Mouse (Mus musculus): ENCODE measurements around the gene Gpkow. TPM values are rescaled to one million over a fixed set of nuclear protein-coding genes. Genes with fewer than 3 reads are reported as not detected.
A peak's percentile ranks its signal among the peaks of the same experiment; 100 is the strongest.
"Not testable (repeated sequence)": the region's sequence is repeated elsewhere in the genome, so short reads cannot be mapped to it uniquely, and the experiment has no call there.

The Gpkow gene
- polyA plus RNA-seq, 1 experiment from 2014 or later, result 18.5 TPM

DNA sequence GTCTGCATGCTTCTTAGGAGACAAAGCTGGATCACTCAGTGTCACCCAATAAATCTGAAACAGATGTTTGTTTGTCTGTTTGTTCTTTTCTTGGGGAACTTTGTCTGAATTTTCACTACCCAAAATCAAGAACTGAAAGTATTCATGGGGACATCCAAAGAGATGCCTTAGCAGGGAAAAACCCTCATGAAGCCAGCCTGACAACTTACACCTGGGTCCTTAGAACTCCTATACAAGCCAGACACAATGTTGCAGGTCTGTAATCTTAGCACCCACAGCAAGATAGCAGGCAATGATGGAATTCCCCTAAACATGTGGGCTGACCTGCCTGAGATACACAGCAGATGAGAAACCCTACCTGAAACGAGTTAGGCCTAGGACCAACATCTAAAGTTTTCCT is 48.0 kb downstream of the Gpkow start:
- no peak for ATAC-seq (ENCODE audit: low FRiP score, low TSS enrichment)
- TF ChIP-seq CTCF (IDR thresholded peaks at IDR 0.05; ENCODE audit: low read depth), result no peak
- TF ChIP-seq EP300 (optimal IDR thresholded peaks at IDR 0.05), result no peak
- 53% methylated on average over 1 of the region's 1 CpGs for WGBS
- no peak overlapping the region for H3K4me2 ChIP-seq (replicated peaks; ENCODE audit: low read depth)
- no peaks in the 10 kb centered on the region for H3K27me3 ChIP-seq (ENCODE audit: control insufficient read depth, insufficient read depth, low read length)
- H3K36me3 ChIP-seq (ENCODE audit: control insufficient read depth, insufficient read depth, low read length), result no peaks in the 10 kb centered on the region
- H3K4me3 ChIP-seq (ENCODE audit: low read depth, low read length), result no peak overlapping the region
- H3K9me3 ChIP-seq (ENCODE audit: control insufficient read depth, low read length), result no peaks in the 10 kb centered on the region
- no peak for DNase-seq (ENCODE audit: low spot score)
- no peak overlapping the region for H3K9ac ChIP-seq (ENCODE audit: low read length)
- no peak overlapping the region for H3K27ac ChIP-seq (replicated peaks)
- H3K4me1 ChIP-seq (replicated peaks; ENCODE audit: control insufficient read depth, insufficient read depth), result no peaks in the 10 kb centered on the region

- H3K36me3 ChIP-seq (ENCODE audit: control insufficient read depth, insufficient read depth, low read length), result no peaks in the 10 kb centered on the region
- no peaks in the 10 kb centered on the region for H3K9me3 ChIP-seq (ENCODE audit: control insufficient read depth, low read length)
- ATAC-seq (ENCODE audit: low FRiP score, low TSS enrichment), result no peak
- WGBS, result 80% methylated on average over 8 of the region's 8 CpGs
- no peak overlapping the region for H3K9ac ChIP-seq (ENCODE audit: low read length)
- no peak overlapping the region for H3K4me3 ChIP-seq (ENCODE audit: low read depth, low read length)
- DNase-seq (ENCODE audit: low spot score), result no peak
- H3K4me1 ChIP-seq (replicated peaks; ENCODE audit: control insufficient read depth, insufficient read depth), result no peaks in the 10 kb centered on the region
- H3K27me3 ChIP-seq (ENCODE audit: control insufficient read depth, insufficient read depth, low read length), result no peaks in the 10 kb centered on the region
- H3K27ac ChIP-seq (replicated peaks), result no peak overlapping the region
- TF ChIP-seq CTCF (IDR thresholded peaks at IDR 0.05; ENCODE audit: low read depth) (no peak), EP300 (optimal IDR thresholded peaks at IDR 0.05) (no peak)
- no peak overlapping the region for H3K4me2 ChIP-seq (replicated peaks; ENCODE audit: low read depth)
These were observed 48.5 kb downstream of the Gpkow start for GRCm38 (mm10) chrX:7745429-7745828.

DNA sequence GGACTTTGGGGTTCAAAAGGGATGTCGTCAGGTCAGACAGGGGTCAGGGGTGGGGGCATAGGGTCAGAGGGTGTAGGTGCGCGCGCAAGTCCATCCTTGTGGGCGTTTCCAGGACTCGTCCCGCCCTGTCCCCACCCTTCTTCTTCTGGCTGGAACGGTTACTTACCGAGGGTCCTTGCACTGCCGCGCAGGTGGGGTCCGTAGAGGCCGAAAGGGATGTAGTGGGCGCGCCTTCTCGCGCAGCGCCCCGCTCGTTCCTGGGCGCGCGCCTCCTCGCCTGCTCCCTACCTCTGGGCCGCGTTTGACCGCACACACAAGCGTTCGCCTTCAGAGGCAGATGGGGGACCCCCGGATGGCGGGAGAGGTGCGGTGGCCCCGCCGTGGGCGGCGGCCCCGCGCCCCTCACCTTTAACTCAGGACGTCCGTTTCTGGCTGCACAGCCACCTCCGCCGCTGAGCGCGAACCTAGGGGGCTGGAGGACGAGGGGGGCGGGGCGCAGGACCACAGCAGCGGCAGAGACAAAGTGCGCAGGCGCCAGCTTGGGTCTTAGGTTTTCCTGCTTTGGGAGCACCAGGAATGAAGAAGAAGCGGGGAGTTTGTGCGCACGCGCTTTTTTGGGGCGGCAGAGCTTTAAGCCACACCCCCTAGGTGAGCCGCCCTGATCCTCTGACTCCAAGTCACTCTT is 53.6 kb downstream of the Gpkow start, which contains the start of gene Ccdc120:
Gene Ccdc120, minus strand, starts transcription at position 474 of the 685 bp plus-strand sequence.
- DNase-seq (ENCODE audit: low spot score) (peak; percentile 68), ATAC-seq (ENCODE audit: low FRiP score, low TSS enrichment) (peak; percentile 65)
- Histone ChIP-seq H3K36me3 (ENCODE audit: control insufficient read depth, insufficient read depth, low read length) (no peaks in the 10 kb centered on the region), H3K4me1 (replicated peaks; ENCODE audit: control insufficient read depth, insufficient read depth) (no peaks in the 10 kb centered on the region), H3K27ac (replicated peaks) (no peak within 1 kb of the TSS), H3K9me3 (ENCODE audit: control insufficient read depth, low read length) (no peaks in the 10 kb centered on the region), H3K9ac (ENCODE audit: low read length) (peak within 1 kb of the TSS; percentile 64), H3K4me3 (ENCODE audit: low read depth, low read length) (peak within 1 kb of the TSS; percentile 54), H3K4me2 (replicated peaks; ENCODE audit: low read depth) (peak within 1 kb of the TSS; percentile 62), H3K27me3 (ENCODE audit: control insufficient read depth, insufficient read depth, low read length) (no peaks in the 10 kb centered on the region)
- WGBS, result 10% methylated on average over 31 of the region's 56 CpGs
- TF ChIP-seq CTCF (IDR thresholded peaks at IDR 0.05; ENCODE audit: low read depth) (no peak), EP300 (optimal IDR thresholded peaks at IDR 0.05) (no peak)

DNA sequence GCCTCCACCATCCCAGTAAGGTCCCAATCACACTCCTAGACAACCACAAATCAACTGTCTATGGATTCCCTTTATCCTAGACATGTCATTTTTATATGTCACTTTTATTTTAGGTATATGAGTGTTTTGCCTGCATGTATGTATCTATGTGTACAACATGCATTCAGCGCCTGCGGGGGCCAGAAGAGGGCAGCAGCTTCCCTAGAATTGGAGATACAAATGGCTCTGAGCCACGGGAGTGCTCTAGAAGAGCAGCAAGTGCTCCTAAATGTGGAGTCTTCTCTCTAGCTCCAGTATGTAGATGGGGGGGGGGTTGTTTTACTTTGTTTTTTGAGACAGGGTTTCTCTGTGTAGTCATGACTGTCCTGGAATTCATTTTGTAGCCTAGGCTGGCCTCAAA is 56.7 kb downstream of the Gpkow start:
- not testable (repeated sequence) for H3K27ac ChIP-seq (replicated peaks); H3K27me3 ChIP-seq (ENCODE audit: control insufficient read depth, insufficient read depth, low read length); H3K9me3 ChIP-seq (ENCODE audit: control insufficient read depth, low read length); H3K4me1 ChIP-seq (replicated peaks; ENCODE audit: control insufficient read depth, insufficient read depth); H3K9ac ChIP-seq (ENCODE audit: low read length); H3K4me3 ChIP-seq (ENCODE audit: low read depth, low read length); H3K4me2 ChIP-seq (replicated peaks; ENCODE audit: low read depth); H3K36me3 ChIP-seq (ENCODE audit: control insufficient read depth, insufficient read depth, low read length)
- DNase-seq (ENCODE audit: low spot score) (peak; percentile 12), ATAC-seq (ENCODE audit: low FRiP score, low TSS enrichment) (0 out of 2 replicates have a peak, but pooled peaks have one; percentile 51)
- TF ChIP-seq CTCF (IDR thresholded peaks at IDR 0.05; ENCODE audit: low read depth), result peak; percentile 59
- whole genome bisulfite sequencing, result 13% methylated on average over 3 of the region's 3 CpGs

Other genes with a start within 250 kb of the Gpkow start
- gene Foxp3, start 123.5 kb upstream of the Gpkow start, polyA plus RNA-seq (2015; fragmentation: Nextera tagmentation; extraction: Ambion mirVana), result not detected in 2 replicates
- gene Ppp1r3f, start 122.8 kb upstream of the Gpkow start, polyA plus RNA-seq (2015; fragmentation: Nextera tagmentation; extraction: Ambion mirVana), result 0.79 and 1.0 TPM in 2 replicates
- gene Ccdc22, start 91.6 kb upstream of the Gpkow start, polyA plus RNA-seq (2015; fragmentation: Nextera tagmentation; extraction: Ambion mirVana), result 13.8 and 14.0 TPM in 2 replicates
- not detected in 2 replicates for gene Cacna1f, start 90.0 kb upstream of the Gpkow start, polyA plus RNA-seq (2015; fragmentation: Nextera tagmentation; extraction: Ambion mirVana)
- gene Syp, start 58.7 kb upstream of the Gpkow start, polyA plus RNA-seq (2015; fragmentation: Nextera tagmentation; extraction: Ambion mirVana), result 6.5 and 6.8 TPM in 2 replicates
- 8.5 and 9.7 TPM in 2 replicates for gene Prickle3, start 39.9 kb upstream of the Gpkow start, polyA plus RNA-seq (2015; fragmentation: Nextera tagmentation; extraction: Ambion mirVana)
- 262 and 271 TPM in 2 replicates for gene Plp2, start 25.7 kb upstream of the Gpkow start, polyA plus RNA-seq (2015; fragmentation: Nextera tagmentation; extraction: Ambion mirVana)
- 0.95 and 1.3 TPM in 2 replicates for gene Magix, start 15.9 kb upstream of the Gpkow start, polyA plus RNA-seq (2015; fragmentation: Nextera tagmentation; extraction: Ambion mirVana)
- gene Wdr45, start 17.2 kb downstream of the Gpkow start, polyA plus RNA-seq (2015; fragmentation: Nextera tagmentation; extraction: Ambion mirVana), result 30.3 and 33.6 TPM in 2 replicates
- not detected in 2 replicates for gene Gm45208, start 25.1 kb downstream of the Gpkow start, polyA plus RNA-seq (2015; fragmentation: Nextera tagmentation; extraction: Ambion mirVana)
- 23.8 and 26.0 TPM in 2 replicates for gene Praf2, start 31.3 kb downstream of the Gpkow start, polyA plus RNA-seq (2015; fragmentation: Nextera tagmentation; extraction: Ambion mirVana)
- 21.5 and 23.0 TPM in 2 replicates for gene Ccdc120, start 53.8 kb downstream of the Gpkow start, polyA plus RNA-seq (2015; fragmentation: Nextera tagmentation; extraction: Ambion mirVana)
- gene Tfe3, start 65.4 kb downstream of the Gpkow start, polyA plus RNA-seq (2015; fragmentation: Nextera tagmentation; extraction: Ambion mirVana), result 17.3 and 18.2 TPM in 2 replicates
- 20.0 and 20.9 TPM in 2 replicates for gene Gripap1, start 92.6 kb downstream of the Gpkow start, polyA plus RNA-seq (2015; fragmentation: Nextera tagmentation; extraction: Ambion mirVana)
- 0.42 and 0.92 TPM in 2 replicates for gene Kcnd1, start 125.2 kb downstream of the Gpkow start, polyA plus RNA-seq (2015; fragmentation: Nextera tagmentation; extraction: Ambion mirVana)
- 21.2 and 22.0 TPM in 2 replicates for gene Otud5, start 144.2 kb downstream of the Gpkow start, polyA plus RNA-seq (2015; fragmentation: Nextera tagmentation; extraction: Ambion mirVana)
- 4.8 and 5.0 TPM in 2 replicates for gene Pim2, start 181.1 kb downstream of the Gpkow start, polyA plus RNA-seq (2015; fragmentation: Nextera tagmentation; extraction: Ambion mirVana)
- gene Slc35a2, start 186.9 kb downstream of the Gpkow start, polyA plus RNA-seq (2015; fragmentation: Nextera tagmentation; extraction: Ambion mirVana), result 28.7 and 32.5 TPM in 2 replicates
- 60.6 and 62.2 TPM in 2 replicates for gene Pqbp1, start 202.1 kb downstream of the Gpkow start, polyA plus RNA-seq (2015; fragmentation: Nextera tagmentation; extraction: Ambion mirVana)
- 85.6 and 90.5 TPM in 2 replicates for gene Timm17b, start 202.2 kb downstream of the Gpkow start, polyA plus RNA-seq (2015; fragmentation: Nextera tagmentation; extraction: Ambion mirVana)
- gene Gm10491, start 210.7 kb downstream of the Gpkow start, polyA plus RNA-seq (2015; fragmentation: Nextera tagmentation; extraction: Ambion mirVana), result not detected in 2 replicates
- gene Gm10490, start 212.4 kb downstream of the Gpkow start, polyA plus RNA-seq (2015; fragmentation: Nextera tagmentation; extraction: Ambion mirVana), result not detected in 2 replicates
- gene Pcsk1n, start 222.7 kb downstream of the Gpkow start, polyA plus RNA-seq (2015; fragmentation: Nextera tagmentation; extraction: Ambion mirVana), result 12.0 and 12.2 TPM in 2 replicates
- not detected in 2 replicates for gene Eras, start 231.5 kb downstream of the Gpkow start, polyA plus RNA-seq (2015; fragmentation: Nextera tagmentation; extraction: Ambion mirVana)

Data from stomach, postnatal 0 days (tissue).